Mouse (Mus musculus) central nervous system, embryonic 14 days (tissue): Measurements from ENCODE around the gene Spryd7. TPM values are rescaled to one million over a fixed set of nuclear protein-coding genes. Genes with fewer than 3 reads are reported as not detected.

ENCODE experiments used
- polyA plus RNA-seq: library from polyadenylated mRNA; depleted of rRNA; stranded (reverse); fragments of >200 nt; gene quantifications from 2 replicates; pipeline ENCODE4 v1.2.3, GENCODE M21; 2012; rRNA removed

Spryd7 gene
- 19.0 and 22.1 TPM in 2 replicates for polyA plus RNA-seq

GRCm38 (mm10) chr14:61556289-61557147 lies at the start of gene Spryd7:
Spryd7 (minus strand) TSS chr14:61556886.

DNA sequence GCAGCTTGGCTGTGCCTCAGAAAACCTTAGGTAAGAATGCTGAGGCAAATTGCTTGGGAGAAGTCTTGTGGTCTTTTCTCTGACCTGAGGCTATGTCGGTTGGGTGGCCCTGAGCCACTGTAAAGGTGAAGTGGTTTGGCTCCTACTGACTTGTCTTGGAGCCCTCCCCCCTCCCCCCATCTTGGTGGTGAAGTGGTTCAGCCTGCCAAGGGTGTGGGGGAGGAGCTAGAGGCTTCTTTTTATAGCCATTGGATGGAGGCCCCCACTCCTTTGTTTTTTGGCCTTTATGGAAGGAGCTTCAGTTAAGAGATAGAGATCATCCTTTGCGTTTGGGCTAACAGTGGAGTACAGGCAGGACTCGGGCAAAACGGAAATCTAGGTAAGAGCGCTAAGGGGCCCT lies 41.3 kb upstream of the Spryd7 start, which contains the start of gene Trim13:
TSS of gene Trim13 (plus strand) at position 280 of the 400 bp plus-strand sequence.

Other genes starting within 250 kb of the Spryd7 start
- 0.48 and 0.68 TPM in 2 replicates for gene Arl11, start 247.1 kb downstream of the Spryd7 start, polyA plus RNA-seq
- gene Ebpl, start 196.4 kb downstream of the Spryd7 start, polyA plus RNA-seq, result 4.1 and 4.7 TPM in 2 replicates
- 44.6 and 51.4 TPM in 2 replicates for gene Kpna3, start 117.0 kb downstream of the Spryd7 start, polyA plus RNA-seq
- 31.3 and 38.5 TPM in 2 replicates for gene Trim13, start 41.4 kb upstream of the Spryd7 start, polyA plus RNA-seq
- gene Kcnrg, start 50.6 kb upstream of the Spryd7 start, polyA plus RNA-seq, result 1.9 and 2.1 TPM in 2 replicates